Mouse (Mus musculus) C2C12 (cell line): ENCODE measurements around the gene Ampd1. TPM values are rescaled to one million over a fixed set of nuclear protein-coding genes. Genes with fewer than 3 reads are reported as not detected.

Experiments used
- H3K27me3 ChIP-seq: one replicate; pipeline ENCODE4 v1.6.1; 2011; ENCODE audit not compliant: control insufficient read depth, insufficient read depth, insufficient read length
- H3K36me3 ChIP-seq: one replicate; pipeline ENCODE4 v1.6.1; 2011; ENCODE audit not compliant: control insufficient read depth, insufficient read depth
- H3K4me3 ChIP-seq: one replicate; pipeline ENCODE4 v1.5.1; 2011; ENCODE audit warnings: mild to moderate bottlenecking, control low read depth; ENCODE audit not compliant: poor library complexity, insufficient read depth, severe bottlenecking
- H3K79me2 ChIP-seq: one replicate; pipeline ENCODE4 v1.6.1; 2011; ENCODE audit not compliant: control insufficient read depth, insufficient read depth
- H3K79me3 ChIP-seq: one replicate; pipeline ENCODE4 v1.6.1; 2011; ENCODE audit warnings: low read depth, control low read depth
- H3ac ChIP-seq: one replicate; pipeline ENCODE3; 2011; ENCODE audit warnings: low read depth; ENCODE audit not compliant: control insufficient read depth, insufficient read length
- CEBPB ChIP-seq: IDR thresholded peaks from one replicate; pipeline ENCODE4 v1.6.1; 2011; ENCODE audit warnings: low read depth, mild to moderate bottlenecking, control low read depth, moderate library complexity
- CTCF ChIP-seq: IDR thresholded peaks from one replicate; pipeline ENCODE4 v1.5.1; 2011; ENCODE audit not compliant: control insufficient read depth, insufficient read depth, insufficient read length
- FOSL1 ChIP-seq: IDR thresholded peaks from one replicate; pipeline ENCODE4 v1.8.0; 2011; ENCODE audit warnings: mild to moderate bottlenecking, low read length; ENCODE audit not compliant: poor library complexity, insufficient read depth, severe bottlenecking
- MAX ChIP-seq: IDR thresholded peaks from one replicate; pipeline ENCODE4 v1.6.1; 2011; ENCODE audit warnings: mild to moderate bottlenecking, control low read depth
- MYOD1 ChIP-seq: IDR thresholded peaks from one replicate; pipeline ENCODE4 v1.6.1; 2011; ENCODE audit warnings: low read depth; ENCODE audit not compliant: control insufficient read depth, insufficient read length
- MYOG ChIP-seq: IDR thresholded peaks from one replicate; pipeline ENCODE4 v1.6.1; 2011; ENCODE audit not compliant: control insufficient read depth, insufficient read length; ENCODE audit errors: extremely low read depth
- USF1 ChIP-seq: IDR thresholded peaks from one replicate; pipeline ENCODE4 v1.6.1; 2011; ENCODE audit warnings: low read depth, mild to moderate bottlenecking, control low read depth, moderate library complexity
- polyA plus RNA-seq: library from polyadenylated mRNA; unstranded; fragments of >200 nt; fragmentation: generic; extraction: Trizol; gene quantifications from one replicate; pipeline ENCODE4 v1.2.1, GENCODE M21; 2012; ENCODE audit warnings: missing spikeins

Ampd1 gene
- polyA plus RNA-seq, 1 experiment = 0.18 TPM

GRCm38 (mm10) chr3:103102454-103103390, 28.9 kb downstream of the Ampd1 start, which contains the start of gene Dennd2c:
Gene Dennd2c, plus strand, starts transcription at chr3:103102604.
- Histone ChIP-seq H3K27me3 (no peaks in the 10 kb centered on the region), H3K4me3 (peak within 1 kb of the TSS; percentile 51), H3K36me3 (no peaks in the 10 kb centered on the region), H3K79me3 (no peaks in the 10 kb centered on the region), H3K79me2 (peaks cover 6% of the 10 kb centered on the region), H3ac (peak within 1 kb of the TSS; percentile 95)
- no peak for TF ChIP-seq CTCF
- peak; percentile 24 for TF ChIP-seq MAX

GRCm38 (mm10) chr3:103107565-103108240, 33.9 kb downstream of the Ampd1 start:
- no peak for TF ChIP-seq FOSL1
- no peak for TF ChIP-seq CTCF
- TF ChIP-seq MYOD1 = no peak
- TF ChIP-seq MAX = no peak
- TF ChIP-seq CEBPB = no peak
- no peak for TF ChIP-seq USF1
- TF ChIP-seq MYOG = no peak
- H3K4me3 ChIP-seq = no peak overlapping the region

GRCm38 (mm10) chr3:103112216-103112615, 38.4 kb downstream of the Ampd1 start:
- H3K4me3 ChIP-seq = no peak overlapping the region
- TF ChIP-seq CEBPB (no peak), MYOG (no peak), USF1 (no peak), MYOD1 (no peak), MAX (no peak), CTCF (no peak), FOSL1 (no peak)
- no peaks in the 10 kb centered on the region for H3K27me3 ChIP-seq
- no peak overlapping the region for H3ac ChIP-seq
- no peaks in the 10 kb centered on the region for H3K36me3 ChIP-seq
- H3K79me2 ChIP-seq = no peaks in the 10 kb centered on the region
- H3K79me3 ChIP-seq = peaks cover 2% of the 10 kb centered on the region

More at GRCm38 (mm10) chr3:103107565-103108240, 33.9 kb downstream of the Ampd1 start:
- Histone ChIP-seq H3K27me3 (no peaks in the 10 kb centered on the region), H3K36me3 (no peaks in the 10 kb centered on the region), H3ac (no peak overlapping the region), H3K79me3 (peaks cover 2% of the 10 kb centered on the region), H3K79me2 (peaks cover 6% of the 10 kb centered on the region)

GRCm38 (mm10) chr3:103123636-103124035, 49.8 kb downstream of the Ampd1 start:
- Histone ChIP-seq H3K4me3 (no peak overlapping the region), H3K79me2 (no peaks in the 10 kb centered on the region), H3ac (no peak overlapping the region), H3K79me3 (no peaks in the 10 kb centered on the region), H3K27me3 (no peaks in the 10 kb centered on the region), H3K36me3 (no peaks in the 10 kb centered on the region)
- TF ChIP-seq MYOG (no peak), MYOD1 (no peak), MAX (no peak), CTCF (no peak), USF1 (no peak), FOSL1 (no peak), CEBPB (no peak)

GRCm38 (mm10) chr3:103126138-103126537, 52.3 kb downstream of the Ampd1 start:
- Histone ChIP-seq H3K79me3 (no peaks in the 10 kb centered on the region), H3K27me3 (no peaks in the 10 kb centered on the region), H3K4me3 (no peak overlapping the region), H3ac (no peak overlapping the region), H3K79me2 (no peaks in the 10 kb centered on the region), H3K36me3 (no peaks in the 10 kb centered on the region)
- TF ChIP-seq MAX (no peak), CEBPB (no peak), CTCF (no peak)

- H3K27me3 ChIP-seq = no peaks in the 10 kb centered on the region
- no peak overlapping the region for H3ac ChIP-seq
- no peaks in the 10 kb centered on the region for H3K79me3 ChIP-seq
- TF ChIP-seq MYOD1 (no peak), MYOG (no peak), FOSL1 (no peak), CEBPB (no peak), CTCF (no peak), MAX (no peak), USF1 (no peak)
- H3K36me3 ChIP-seq = no peaks in the 10 kb centered on the region
- no peak overlapping the region for H3K4me3 ChIP-seq
- no peaks in the 10 kb centered on the region for H3K79me2 ChIP-seq
These were observed 53.4 kb downstream of the Ampd1 start for GRCm38 (mm10) chr3:103127177-103127576.
